Mouse (Mus musculus) C2C12 (cell line): ENCODE measurements at regions not wholly inside any gene's neighbourhood (a gene's known extent, or its start where the extent isn't known, plus 50 kb on each side); places are given as distances from the start of the nearest gene placed in this dataset.

Experiments used
- H3K27me3 ChIP-seq: one replicate; pipeline ENCODE4 v1.6.1; 2011; ENCODE audit not compliant: control insufficient read depth, insufficient read depth, insufficient read length
- H3K36me3 ChIP-seq: one replicate; pipeline ENCODE4 v1.6.1; 2011; ENCODE audit not compliant: control insufficient read depth, insufficient read depth
- H3K4me3 ChIP-seq: one replicate; pipeline ENCODE4 v1.5.1; 2011; ENCODE audit warnings: mild to moderate bottlenecking, control low read depth; ENCODE audit not compliant: poor library complexity, insufficient read depth, severe bottlenecking
- H3K79me2 ChIP-seq: one replicate; pipeline ENCODE4 v1.6.1; 2011; ENCODE audit not compliant: control insufficient read depth, insufficient read depth
- H3K79me3 ChIP-seq: one replicate; pipeline ENCODE4 v1.6.1; 2011; ENCODE audit warnings: low read depth, control low read depth
- H3ac ChIP-seq: one replicate; pipeline ENCODE3; 2011; ENCODE audit warnings: low read depth; ENCODE audit not compliant: control insufficient read depth, insufficient read length
- CEBPB ChIP-seq: IDR thresholded peaks from one replicate; pipeline ENCODE4 v1.6.1; 2011; ENCODE audit warnings: low read depth, mild to moderate bottlenecking, control low read depth, moderate library complexity
- CTCF ChIP-seq: IDR thresholded peaks from one replicate; pipeline ENCODE4 v1.5.1; 2011; ENCODE audit not compliant: control insufficient read depth, insufficient read depth, insufficient read length
- FOSL1 ChIP-seq: IDR thresholded peaks from one replicate; pipeline ENCODE4 v1.8.0; 2011; ENCODE audit warnings: mild to moderate bottlenecking, low read length; ENCODE audit not compliant: poor library complexity, insufficient read depth, severe bottlenecking
- MAX ChIP-seq: IDR thresholded peaks from one replicate; pipeline ENCODE4 v1.6.1; 2011; ENCODE audit warnings: mild to moderate bottlenecking, control low read depth
- MYOD1 ChIP-seq: IDR thresholded peaks from one replicate; pipeline ENCODE4 v1.6.1; 2011; ENCODE audit warnings: low read depth; ENCODE audit not compliant: control insufficient read depth, insufficient read length
- MYOG ChIP-seq: IDR thresholded peaks from one replicate; pipeline ENCODE4 v1.6.1; 2011; ENCODE audit not compliant: control insufficient read depth, insufficient read length; ENCODE audit errors: extremely low read depth
- USF1 ChIP-seq: IDR thresholded peaks from one replicate; pipeline ENCODE4 v1.6.1; 2011; ENCODE audit warnings: low read depth, mild to moderate bottlenecking, control low read depth, moderate library complexity

DNA sequence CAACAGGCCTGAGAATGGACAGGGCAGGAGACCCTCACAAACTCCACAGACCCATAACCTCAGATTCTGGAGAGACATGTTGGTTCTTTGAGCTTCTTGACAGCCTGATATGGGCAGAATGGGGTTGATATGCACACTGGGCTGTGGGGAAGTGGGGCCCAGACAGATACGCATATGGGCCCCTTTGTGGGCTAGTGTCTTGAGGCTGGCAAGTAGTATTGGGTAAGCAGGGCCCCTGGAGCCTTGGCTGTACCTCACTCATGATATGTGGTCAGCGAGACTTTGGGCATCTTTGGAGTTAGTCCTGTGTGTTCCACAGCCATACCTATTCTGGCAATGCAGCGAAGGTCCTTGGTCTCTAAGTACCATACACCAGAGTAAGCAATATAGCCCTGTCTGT is 119.3 kb downstream of the 1810010D01Rik start:
- H3K79me3 ChIP-seq, result no peaks in the 10 kb centered on the region
- TF ChIP-seq CTCF (no peak), MYOG (no peak), MYOD1 (no peak), FOSL1 (no peak), USF1 (no peak), MAX (no peak), CEBPB (no peak)
- no peak overlapping the region for H3ac ChIP-seq
- no peak overlapping the region for H3K4me3 ChIP-seq
- no peaks in the 10 kb centered on the region for H3K79me2 ChIP-seq
- no peaks in the 10 kb centered on the region for H3K36me3 ChIP-seq
- no peaks in the 10 kb centered on the region for H3K27me3 ChIP-seq

DNA sequence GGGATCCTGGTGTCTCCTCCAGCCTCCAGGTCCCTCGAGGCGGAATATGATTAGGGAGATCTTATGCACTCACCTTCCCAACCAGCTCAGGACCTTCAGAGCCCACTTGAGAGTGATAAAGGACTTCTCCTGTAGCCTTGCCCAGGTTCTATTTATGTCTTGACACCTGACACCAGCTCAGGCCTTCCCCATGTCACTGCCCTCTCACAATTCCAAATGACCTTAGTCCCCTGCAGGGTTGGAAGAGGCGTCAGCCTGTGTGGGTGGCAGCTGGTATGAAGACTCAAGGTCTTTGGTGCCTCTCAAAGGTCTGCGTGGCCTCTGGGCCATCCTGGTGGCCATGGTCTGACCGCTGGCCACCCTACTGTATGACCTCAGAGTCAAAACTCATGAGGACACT is 120.1 kb downstream of the 1810010D01Rik start:
- TF ChIP-seq MYOD1, result no peak
- no peak for TF ChIP-seq CTCF
- TF ChIP-seq MAX, result no peak
- TF ChIP-seq FOSL1, result no peak
- no peak for TF ChIP-seq USF1
- no peak for TF ChIP-seq CEBPB
- no peak for TF ChIP-seq MYOG
- Histone ChIP-seq H3K79me2 (no peaks in the 10 kb centered on the region), H3K36me3 (no peaks in the 10 kb centered on the region), H3ac (no peak overlapping the region), H3K27me3 (no peaks in the 10 kb centered on the region), H3K4me3 (no peak overlapping the region), H3K79me3 (no peaks in the 10 kb centered on the region)

DNA sequence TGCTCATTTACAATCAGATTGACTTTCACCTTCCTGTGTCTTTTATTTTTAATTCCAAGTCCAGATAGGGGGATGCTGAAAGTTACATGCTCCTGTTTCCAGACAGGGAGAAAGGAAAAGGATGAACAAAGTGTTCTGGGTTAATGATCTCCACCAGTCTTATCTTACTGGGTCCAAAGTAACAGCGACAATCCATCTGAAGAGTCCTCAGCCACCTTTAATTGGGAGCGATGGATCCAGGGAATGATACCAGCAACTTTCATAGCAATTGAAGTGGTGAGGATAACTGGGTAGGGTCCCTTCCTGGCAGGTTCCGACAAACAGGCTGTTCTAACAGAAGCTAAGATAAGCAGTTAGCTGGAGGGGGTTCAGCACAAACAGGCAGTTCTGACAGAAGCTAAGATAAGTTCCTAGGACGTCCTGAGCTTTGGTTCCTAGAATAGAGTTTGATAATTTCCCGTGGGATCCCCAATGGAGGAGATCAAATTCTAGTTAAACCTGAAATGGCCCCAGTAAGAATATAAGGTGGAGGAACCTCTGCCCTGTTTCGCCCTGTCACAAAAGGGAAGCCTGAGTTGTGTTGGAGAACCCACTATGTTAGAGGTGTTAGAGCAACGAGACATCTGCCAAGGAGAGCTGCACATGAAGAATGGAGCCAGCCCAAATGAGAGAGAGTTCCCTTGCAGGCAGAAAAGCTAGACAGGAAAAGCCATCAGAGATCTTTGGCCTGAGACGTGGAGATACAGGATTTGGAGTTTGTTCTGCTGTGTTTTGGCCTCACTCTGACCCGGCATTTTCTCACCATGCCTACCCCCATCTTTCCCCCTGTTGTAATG is 124.8 kb downstream of the 1810010D01Rik start:
- no peaks in the 10 kb centered on the region for H3K36me3 ChIP-seq
- no peaks in the 10 kb centered on the region for H3K79me2 ChIP-seq
- H3K4me3 ChIP-seq, result no peak overlapping the region
- TF ChIP-seq CEBPB (no peak), MYOD1 (no peak), CTCF (no peak), USF1 (no peak), FOSL1 (no peak), MAX (no peak), MYOG (no peak)
- H3ac ChIP-seq, result no peak overlapping the region
- no peaks in the 10 kb centered on the region for H3K27me3 ChIP-seq
- H3K79me3 ChIP-seq, result no peaks in the 10 kb centered on the region

DNA sequence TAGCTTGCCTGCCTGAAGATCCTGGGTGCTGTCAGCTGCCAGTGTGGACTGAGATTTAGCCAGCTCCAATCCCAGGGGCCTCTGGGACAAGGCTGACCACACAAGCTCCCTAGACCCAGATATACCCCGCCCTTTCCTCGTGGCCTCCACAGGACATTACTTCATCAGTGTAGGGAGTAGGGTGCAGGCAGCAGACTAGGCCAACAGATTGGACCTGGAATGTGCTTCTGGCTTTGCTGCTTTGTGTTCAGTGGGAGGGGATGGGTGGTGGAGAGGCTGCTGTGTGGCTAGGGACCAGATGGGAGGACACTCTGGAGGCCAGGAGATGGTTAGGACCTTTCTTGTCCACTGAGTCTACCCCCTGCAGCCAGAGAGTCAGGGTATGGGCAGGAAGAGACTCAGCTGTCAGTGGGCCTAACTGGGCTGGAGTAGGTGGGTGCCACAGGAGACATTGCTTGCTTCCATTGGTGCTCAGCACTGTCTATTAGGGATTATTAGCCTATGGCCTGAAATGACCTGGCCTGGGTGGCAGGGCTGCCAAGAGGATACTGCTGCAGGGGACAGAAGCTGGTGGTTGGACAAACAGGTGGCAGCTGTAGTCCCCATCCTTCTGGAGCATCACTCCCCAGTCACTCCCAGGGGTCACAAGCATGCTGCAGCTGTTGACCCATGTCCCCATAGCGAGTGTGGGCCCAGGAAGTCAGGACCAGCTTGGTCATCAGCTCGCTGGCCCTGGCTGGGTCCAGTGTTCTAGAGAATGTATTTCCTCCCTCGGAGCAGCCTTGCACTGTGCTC is 132.5 kb upstream of the Ccnd1 start:
- no peaks in the 10 kb centered on the region for H3K36me3 ChIP-seq
- H3K79me2 ChIP-seq, result no peaks in the 10 kb centered on the region
- no peak overlapping the region for H3K4me3 ChIP-seq
- no peaks in the 10 kb centered on the region for H3K27me3 ChIP-seq
- TF ChIP-seq CTCF (no peak), MYOD1 (peak; percentile 14)
- H3K79me3 ChIP-seq, result no peaks in the 10 kb centered on the region
- no peak overlapping the region for H3ac ChIP-seq

DNA sequence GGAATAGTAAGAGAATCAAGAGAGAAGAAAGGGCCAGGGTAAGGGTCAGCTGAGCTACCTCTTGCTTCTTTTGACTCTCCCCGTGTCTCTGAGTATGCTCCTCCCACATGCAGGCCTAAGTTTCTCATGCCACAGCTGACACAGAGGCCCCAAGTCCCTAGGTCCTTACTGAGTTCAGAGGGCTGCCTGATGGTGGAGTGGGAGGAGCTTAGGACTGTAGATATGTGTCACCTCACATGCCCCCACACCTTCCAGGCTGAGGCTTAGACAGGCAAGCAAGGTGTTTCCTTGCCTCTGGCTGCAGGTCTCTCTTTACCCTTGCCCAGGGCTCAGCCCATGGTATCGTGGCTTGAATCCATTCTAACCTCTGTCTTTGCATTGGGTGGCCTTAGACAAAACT is 131.8 kb upstream of the Ccnd1 start:
- H3ac ChIP-seq, result no peak overlapping the region
- no peaks in the 10 kb centered on the region for H3K27me3 ChIP-seq
- TF ChIP-seq MAX, result no peak
- no peak for TF ChIP-seq MYOG
- TF ChIP-seq FOSL1, result no peak
- TF ChIP-seq MYOD1, result no peak
- no peak for TF ChIP-seq CTCF
- no peak for TF ChIP-seq CEBPB
- no peak for TF ChIP-seq USF1
- no peak overlapping the region for H3K4me3 ChIP-seq
- H3K36me3 ChIP-seq, result no peaks in the 10 kb centered on the region
- H3K79me2 ChIP-seq, result no peaks in the 10 kb centered on the region
- H3K79me3 ChIP-seq, result no peaks in the 10 kb centered on the region

DNA sequence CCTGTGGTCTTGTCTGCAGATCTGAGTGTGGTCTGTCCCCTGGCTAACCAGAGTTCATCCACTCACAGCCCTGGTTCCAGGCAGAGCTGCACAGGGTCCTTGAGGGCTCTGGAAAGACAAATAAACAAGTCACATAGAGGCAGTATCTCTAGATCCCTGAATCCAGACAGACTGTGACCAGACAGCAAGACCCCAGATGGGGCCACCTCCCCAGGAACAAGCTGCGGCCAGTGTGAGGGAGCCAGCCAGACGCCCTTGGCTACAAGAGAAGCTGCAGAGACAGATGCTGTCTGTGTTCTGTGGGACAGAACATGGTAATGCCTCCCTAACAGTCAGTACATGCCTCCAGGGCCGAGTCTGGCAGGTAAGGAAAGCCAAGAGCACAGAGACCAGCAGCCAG is 127.6 kb upstream of the Ccnd1 start:
- Histone ChIP-seq H3K79me3 (no peaks in the 10 kb centered on the region), H3K4me3 (no peak overlapping the region), H3K27me3 (no peaks in the 10 kb centered on the region), H3K36me3 (no peaks in the 10 kb centered on the region), H3ac (no peak overlapping the region), H3K79me2 (no peaks in the 10 kb centered on the region)
- TF ChIP-seq CEBPB (no peak), MYOG (no peak), MAX (no peak), USF1 (no peak), FOSL1 (no peak), CTCF (no peak), MYOD1 (no peak)
